Mouse (Mus musculus): ENCODE data around the gene Kmt2c. TPM values are rescaled to one million over a fixed set of nuclear protein-coding genes. Genes with fewer than 3 reads are reported as not detected.

Kmt2c gene
- polyA plus RNA-seq, 1 experiment from 2014 or later, result 13.4 TPM

DNA sequence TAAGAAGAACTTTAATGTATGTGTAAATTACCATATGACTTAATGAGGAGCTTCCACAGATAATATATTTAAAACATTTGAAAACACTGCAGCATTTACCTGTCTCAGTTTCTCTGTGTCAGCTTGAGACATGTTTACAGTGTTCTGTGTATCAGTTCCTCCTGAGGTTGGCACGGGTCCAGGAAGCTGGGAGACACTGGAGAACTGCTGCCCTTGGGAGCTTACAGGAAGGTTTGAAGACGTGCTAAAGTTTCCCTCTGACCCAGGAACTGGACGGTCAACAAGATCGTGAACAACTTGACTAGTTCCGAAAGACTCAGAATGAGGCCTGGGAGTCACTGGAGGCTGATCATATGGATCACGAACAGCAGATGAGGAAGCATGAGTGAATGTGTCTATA, 184.7 kb downstream of the Kmt2c start:
- peaks cover 67% of the 10 kb centered on the region for H3K36me3 ChIP-seq
- no peaks in the 10 kb centered on the region for H3K27me3 ChIP-seq
- no peak for ATAC-seq (ENCODE audit: insufficient number of reproducible peaks, low FRiP score, low TSS enrichment, low read depth)
- H3K4me2 ChIP-seq, result no peak overlapping the region
- no peaks in the 10 kb centered on the region for H3K9me3 ChIP-seq
- H3K4me1 ChIP-seq, result no peaks in the 10 kb centered on the region
- H3K27ac ChIP-seq, result no peak overlapping the region
- H3K4me3 ChIP-seq, result no peak overlapping the region
- 81% methylated on average over 6 of the region's 6 CpGs for WGBS
- H3K9ac ChIP-seq, result no peak overlapping the region

DNA sequence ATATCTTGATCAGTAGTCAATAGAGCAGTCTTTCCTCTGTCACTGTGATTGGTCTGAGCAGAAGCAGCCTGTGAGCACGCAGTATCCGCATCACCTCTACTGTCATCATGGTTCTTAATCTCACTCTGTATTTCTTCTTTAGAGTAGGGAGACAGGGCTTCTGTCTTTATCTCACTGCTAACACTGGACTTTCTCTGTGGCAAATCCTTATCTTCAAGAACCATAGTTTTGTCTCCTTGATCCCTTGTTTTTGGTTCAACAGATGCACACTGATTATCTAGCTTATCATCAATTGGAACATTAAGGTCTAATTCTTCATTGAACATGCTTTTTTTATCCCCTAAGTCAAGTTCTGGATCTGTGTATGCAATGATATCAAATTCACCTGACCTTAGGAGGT, 188.4 kb downstream of the Kmt2c start:
- H3K27ac ChIP-seq, result no peak overlapping the region
- WGBS, result 98% methylated on average over 2 of the region's 2 CpGs
- H3K9me3 ChIP-seq, result no peaks in the 10 kb centered on the region
- ATAC-seq (ENCODE audit: insufficient number of reproducible peaks, low FRiP score, low TSS enrichment, low read depth), result no peak
- H3K9ac ChIP-seq, result no peak overlapping the region
- no peak overlapping the region for H3K4me3 ChIP-seq
- H3K4me2 ChIP-seq, result no peak overlapping the region
- no peaks in the 10 kb centered on the region for H3K4me1 ChIP-seq
- H3K27me3 ChIP-seq, result no peaks in the 10 kb centered on the region
- peaks cover 52% of the 10 kb centered on the region for H3K36me3 ChIP-seq

- no peaks in the 10 kb centered on the region for H3K27me3 ChIP-seq
- H3K4me1 ChIP-seq, result no peaks in the 10 kb centered on the region
- no peak overlapping the region for H3K9ac ChIP-seq
- H3K27ac ChIP-seq, result no peak overlapping the region
- no peak overlapping the region for H3K4me2 ChIP-seq
- WGBS, result 75% methylated on average over 3 of the region's 3 CpGs
- H3K36me3 ChIP-seq, result peaks cover 41% of the 10 kb centered on the region
- H3K4me3 ChIP-seq, result no peak overlapping the region
- no peaks in the 10 kb centered on the region for H3K9me3 ChIP-seq
- no peak for ATAC-seq (ENCODE audit: insufficient number of reproducible peaks, low FRiP score, low TSS enrichment, low read depth)
Observed at GRCm38 (mm10) chr5:25296830-25297229, 201.8 kb downstream of the Kmt2c start.

GRCm38 (mm10) chr5:25283988-25284387, 214.6 kb downstream of the Kmt2c start:
- 95% methylated on average over 13 of the region's 13 CpGs for WGBS
- Histone ChIP-seq H3K4me3 (no peak overlapping the region), H3K9me3 (no peaks in the 10 kb centered on the region), H3K9ac (no peak overlapping the region), H3K4me1 (no peaks in the 10 kb centered on the region), H3K27ac (no peak overlapping the region), H3K36me3 (peaks cover 80% of the 10 kb centered on the region), H3K27me3 (no peaks in the 10 kb centered on the region), H3K4me2 (no peak overlapping the region)
- ATAC-seq (ENCODE audit: insufficient number of reproducible peaks, low FRiP score, low TSS enrichment, low read depth), result no peak

DNA sequence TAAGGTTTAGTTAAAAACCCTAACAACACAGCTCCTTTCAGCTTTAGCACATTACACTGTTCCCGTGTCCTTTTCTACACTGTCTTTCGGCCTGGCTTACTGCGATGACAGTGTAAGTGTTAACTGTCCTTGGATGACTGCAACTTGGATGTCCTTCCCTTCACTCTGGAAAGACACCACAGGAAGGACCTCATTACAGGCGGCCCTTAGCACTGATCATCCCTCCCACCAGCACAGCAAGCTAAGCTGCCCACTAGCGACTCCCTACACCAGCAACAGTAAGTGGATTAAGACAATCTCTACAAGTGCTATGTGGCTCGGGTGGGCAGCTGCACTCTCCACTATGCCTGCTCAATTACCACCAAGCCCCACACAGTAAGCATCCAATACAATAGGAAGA, 222.2 kb downstream of the Kmt2c start:
- H3K9ac ChIP-seq, result no peak overlapping the region
- no peaks in the 10 kb centered on the region for H3K27me3 ChIP-seq
- no peaks in the 10 kb centered on the region for H3K9me3 ChIP-seq
- H3K4me2 ChIP-seq, result no peak overlapping the region
- no peaks in the 10 kb centered on the region for H3K4me1 ChIP-seq
- no peak overlapping the region for H3K4me3 ChIP-seq
- H3K36me3 ChIP-seq, result peaks cover 78% of the 10 kb centered on the region
- no peak for ATAC-seq (ENCODE audit: insufficient number of reproducible peaks, low FRiP score, low TSS enrichment, low read depth)
- 81% methylated on average over 6 of the region's 6 CpGs for WGBS
- no peak overlapping the region for H3K27ac ChIP-seq

GRCm38 (mm10) chr5:25275629-25276028, 223.0 kb downstream of the Kmt2c start:
- Histone ChIP-seq H3K4me2 (no peak overlapping the region), H3K27ac (no peak overlapping the region), H3K4me1 (no peaks in the 10 kb centered on the region), H3K27me3 (no peaks in the 10 kb centered on the region), H3K9ac (no peak overlapping the region), H3K36me3 (peaks cover 78% of the 10 kb centered on the region), H3K9me3 (no peaks in the 10 kb centered on the region), H3K4me3 (no peak overlapping the region)
- 89% methylated on average over 10 of the region's 10 CpGs for WGBS
- no peak for ATAC-seq (ENCODE audit: insufficient number of reproducible peaks, low FRiP score, low TSS enrichment, low read depth)

DNA sequence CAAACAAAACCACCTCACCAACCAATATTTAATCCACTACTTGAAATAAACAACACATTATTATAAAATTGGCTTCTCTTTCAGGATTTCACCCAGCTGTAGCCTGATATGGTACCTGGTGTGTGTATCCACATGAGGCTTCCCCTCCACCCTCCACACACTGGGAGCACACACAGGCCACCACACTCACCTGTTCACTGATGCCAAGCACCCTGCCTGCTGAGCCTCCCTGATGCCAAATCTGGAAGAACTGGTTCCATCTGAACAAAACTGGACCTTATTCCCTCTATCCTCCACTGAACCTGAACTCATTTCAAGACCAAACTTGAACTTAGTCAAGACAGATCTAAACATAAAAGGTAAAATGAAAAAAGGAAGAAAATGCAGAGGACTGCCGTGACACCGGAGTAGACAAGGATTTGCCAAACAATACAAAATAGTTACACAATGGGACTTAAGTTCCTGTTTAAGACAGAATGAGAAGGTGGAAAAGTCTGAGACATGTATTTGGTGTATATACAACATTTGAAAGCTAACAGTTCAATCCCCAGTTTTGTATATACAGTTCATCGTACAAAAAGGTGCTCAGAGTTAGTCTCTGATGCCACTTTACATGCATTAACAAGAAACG, 230.2 kb downstream of the Kmt2c start:
- 93% methylated on average over 4 of the region's 4 CpGs for WGBS
- Histone ChIP-seq H3K27ac (no peak overlapping the region), H3K4me3 (no peak overlapping the region), H3K9me3 (no peaks in the 10 kb centered on the region), H3K36me3 (peaks cover 65% of the 10 kb centered on the region), H3K27me3 (no peaks in the 10 kb centered on the region), H3K9ac (no peak overlapping the region), H3K4me2 (no peak overlapping the region), H3K4me1 (no peaks in the 10 kb centered on the region)
- ATAC-seq (ENCODE audit: insufficient number of reproducible peaks, low FRiP score, low TSS enrichment, low read depth), result no peak

GRCm38 (mm10) chr5:25262266-25262665, 236.3 kb downstream of the Kmt2c start:
- Histone ChIP-seq H3K27ac (no peak overlapping the region), H3K9me3 (no peaks in the 10 kb centered on the region), H3K9ac (no peak overlapping the region), H3K4me3 (no peak overlapping the region), H3K36me3 (peaks cover 79% of the 10 kb centered on the region), H3K4me1 (no peaks in the 10 kb centered on the region), H3K27me3 (no peaks in the 10 kb centered on the region), H3K4me2 (no peak overlapping the region)
- ATAC-seq (ENCODE audit: insufficient number of reproducible peaks, low FRiP score, low TSS enrichment, low read depth), result no peak
- WGBS, result 80% methylated on average over 7 of the region's 7 CpGs

DNA sequence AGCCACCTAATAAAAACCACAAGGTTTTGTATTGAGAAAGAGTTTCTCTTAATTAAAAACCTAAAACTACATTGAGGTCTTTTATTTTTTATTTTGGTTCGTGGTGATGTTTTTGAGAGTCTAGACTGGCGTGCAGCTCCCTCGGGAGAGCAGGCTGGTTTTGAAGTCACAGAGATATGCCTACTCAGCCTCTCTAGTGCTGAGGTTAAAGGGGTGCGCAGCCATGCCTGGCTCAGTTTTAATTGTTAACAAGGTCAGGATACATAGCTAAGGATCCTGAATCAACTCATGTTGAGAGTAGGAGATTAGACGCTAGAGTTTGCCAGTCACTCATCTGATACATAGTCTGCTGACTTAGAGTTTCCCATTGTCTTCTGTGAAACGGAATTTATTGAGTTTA, 237.1 kb downstream of the Kmt2c start:
- peaks cover 78% of the 10 kb centered on the region for H3K36me3 ChIP-seq
- H3K4me1 ChIP-seq, result no peaks in the 10 kb centered on the region
- H3K27ac ChIP-seq, result no peak overlapping the region
- H3K9ac ChIP-seq, result no peak overlapping the region
- WGBS, result 66% methylated on average over 6 of the region's 6 CpGs
- no peak overlapping the region for H3K4me3 ChIP-seq
- H3K4me2 ChIP-seq, result no peak overlapping the region
- no peaks in the 10 kb centered on the region for H3K27me3 ChIP-seq
- no peaks in the 10 kb centered on the region for H3K9me3 ChIP-seq
- no peak for ATAC-seq (ENCODE audit: insufficient number of reproducible peaks, low FRiP score, low TSS enrichment, low read depth)

GRCm38 (mm10) chr5:25256686-25257085, 241.9 kb downstream of the Kmt2c start:
- ATAC-seq (ENCODE audit: insufficient number of reproducible peaks, low FRiP score, low TSS enrichment, low read depth), result no peak
- H3K4me2 ChIP-seq, result no peak overlapping the region
- no peaks in the 10 kb centered on the region for H3K4me1 ChIP-seq
- 86% methylated on average over 2 of the region's 2 CpGs for WGBS
- H3K27me3 ChIP-seq, result no peaks in the 10 kb centered on the region
- no peak overlapping the region for H3K9ac ChIP-seq
- H3K9me3 ChIP-seq, result no peaks in the 10 kb centered on the region
- H3K36me3 ChIP-seq, result peaks cover 79% of the 10 kb centered on the region
- no peak overlapping the region for H3K4me3 ChIP-seq
- H3K27ac ChIP-seq, result no peak overlapping the region

GRCm38 (mm10) chr5:25254491-25254890, 244.1 kb downstream of the Kmt2c start:
- Histone ChIP-seq H3K9ac (no peak overlapping the region), H3K9me3 (no peaks in the 10 kb centered on the region), H3K4me1 (no peaks in the 10 kb centered on the region), H3K27me3 (no peaks in the 10 kb centered on the region), H3K4me3 (no peak overlapping the region), H3K27ac (no peak overlapping the region), H3K4me2 (no peak overlapping the region), H3K36me3 (peaks cover 81% of the 10 kb centered on the region)
- WGBS, result 96% methylated on average over 4 of the region's 4 CpGs
- ATAC-seq (ENCODE audit: insufficient number of reproducible peaks, low FRiP score, low TSS enrichment, low read depth), result no peak

DNA sequence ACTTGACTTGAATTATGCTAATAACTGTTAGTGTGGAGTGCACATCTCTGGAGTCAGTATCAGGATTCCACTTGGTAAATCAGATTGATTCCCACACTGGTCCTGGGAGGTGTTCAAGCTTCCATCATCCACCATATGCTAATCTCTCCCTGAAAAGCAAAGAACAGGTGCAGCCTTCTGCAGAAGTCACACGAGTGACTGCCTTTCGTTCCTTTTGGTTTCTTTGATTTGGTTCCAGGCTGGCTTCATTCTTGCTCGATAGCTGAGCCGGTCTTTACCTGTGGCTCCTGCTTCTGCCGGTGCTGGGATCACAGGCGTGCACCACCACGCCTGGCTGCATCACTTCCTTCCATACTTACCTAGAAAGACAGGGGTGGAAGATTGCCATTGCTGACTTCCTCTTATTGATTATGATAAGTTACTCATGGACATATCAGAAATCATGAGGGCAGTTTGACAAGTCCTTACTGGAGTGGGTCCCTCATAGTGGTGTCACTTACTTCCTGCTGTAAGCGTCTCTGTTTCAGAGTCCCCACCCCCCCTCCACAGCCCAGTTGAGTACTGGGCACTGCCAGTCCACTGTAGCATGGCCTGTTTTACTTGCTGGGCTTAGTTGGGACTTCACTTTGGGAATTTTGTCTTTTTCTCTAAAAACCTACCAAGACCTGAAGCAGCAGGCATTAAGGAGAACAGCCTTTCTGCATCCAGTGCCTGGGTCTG, 245.6 kb downstream of the Kmt2c start:
- H3K4me1 ChIP-seq, result no peaks in the 10 kb centered on the region
- 91% methylated on average over 8 of the region's 8 CpGs for WGBS
- H3K4me3 ChIP-seq, result no peak overlapping the region
- no peak overlapping the region for H3K9ac ChIP-seq
- H3K27ac ChIP-seq, result no peak overlapping the region
- H3K27me3 ChIP-seq, result no peaks in the 10 kb centered on the region
- H3K4me2 ChIP-seq, result no peak overlapping the region
- no peaks in the 10 kb centered on the region for H3K9me3 ChIP-seq
- ATAC-seq (ENCODE audit: insufficient number of reproducible peaks, low FRiP score, low TSS enrichment, low read depth), result no peak
- H3K36me3 ChIP-seq, result peaks cover 74% of the 10 kb centered on the region
